ENCODE assay signal across 21 mouse cellular contexts in the genomic region with DNA sequence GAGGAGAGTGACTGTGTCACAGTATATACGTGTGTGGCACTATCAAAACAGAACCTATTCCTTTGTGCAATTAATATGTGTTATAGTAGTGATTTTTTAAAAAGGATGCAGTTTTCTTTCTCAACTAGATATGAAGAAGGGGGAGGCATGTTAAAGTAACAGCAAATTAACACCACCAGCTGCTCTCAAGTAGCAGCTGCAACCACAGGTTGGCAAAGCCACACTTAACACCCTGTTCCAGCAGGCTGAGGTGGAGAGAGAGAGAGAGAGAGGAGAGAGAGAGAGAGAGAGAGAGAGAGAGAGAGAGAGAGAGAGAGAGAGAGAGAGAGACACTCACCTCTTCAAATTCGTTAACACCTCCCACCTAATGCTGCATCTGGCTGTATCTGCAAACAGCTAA. TPM values are rescaled to one million over a fixed set of nuclear protein-coding genes. Genes with fewer than 3 reads are reported as not detected.
DNase-seq lines count a peak whose midpoint lies in the region; ATAC-seq and TF ChIP-seq lines count a peak whose summit lies in the region.
"Had no signal": no experiment of that assay in that cellular context is flagged by ENCODE, and none has a peak within 500 bp of the region (broad histone marks: within the 10 kb centered on the region; RNA-seq: fewer than 3 reads in every experiment).

No protein-coding gene starts in this region.

- WGBS in midbrain, postnatal 0 days: 93% methylated on average over 2 of the region's 2 CpGs

- no peak overlapping the region for H3K4me2 ChIP-seq in midbrain, postnatal 0 days (ENCODE audit: low read depth, low read length, poor library complexity, severe bottlenecking)
- H3K4me2 ChIP-seq: embryonic facial prominence, embryonic 12.5 days; hindbrain, embryonic 12.5 days had no signal

- no peak overlapping the region for H3K9ac ChIP-seq in midbrain, postnatal 0 days (replicated peaks; ENCODE audit: low read length, poor library complexity, severe bottlenecking)
- H3K9ac ChIP-seq: embryonic facial prominence, embryonic 12.5 days; hindbrain, embryonic 12.5 days had no signal

- no peak for ATAC-seq in midbrain, postnatal 0 days (ENCODE audit: low FRiP score)
- ATAC-seq: forebrain, embryonic 16.5 days; hindbrain, postnatal 0 days had no signal

- no peaks in the 10 kb centered on the region for H3K9me3 ChIP-seq in midbrain, postnatal 0 days (ENCODE audit: low read length)
- H3K9me3 ChIP-seq: embryonic facial prominence, embryonic 12.5 days; hindbrain, embryonic 12.5 days had no signal

- no peak overlapping the region for H3K27ac ChIP-seq in midbrain, postnatal 0 days (ENCODE audit: low read depth, low read length)
- H3K27ac ChIP-seq: embryonic facial prominence, embryonic 12.5 days; hindbrain, embryonic 12.5 days; hindbrain, postnatal 0 days had no signal

- no peaks in the 10 kb centered on the region for H3K27me3 ChIP-seq in midbrain, postnatal 0 days (ENCODE audit: insufficient read depth, low read length)
- H3K27me3 ChIP-seq: embryonic facial prominence, embryonic 12.5 days; hindbrain, embryonic 12.5 days had no signal

- intact Hi-C loops in gastrocnemius, postnatal 14 days (cut with DNase I; ENCODE audit: low total_unique reads): no loop called here

- H3K4me1 ChIP-seq in midbrain, postnatal 0 days (ENCODE audit: insufficient read depth, low read length): no peaks in the 10 kb centered on the region
- H3K4me1 ChIP-seq: embryonic facial prominence, embryonic 12.5 days had no signal

- H3K36me3 ChIP-seq in midbrain, postnatal 0 days (ENCODE audit: insufficient read depth, low read length): no peaks in the 10 kb centered on the region
- H3K36me3 ChIP-seq: embryonic facial prominence, embryonic 12.5 days; hindbrain, embryonic 12.5 days had no signal

- peak; percentile 6 for DNase-seq in gastrocnemius, postnatal 14 days
- DNase-seq in gastrocnemius, postnatal 25 days: no peak
- peak; percentile 71 for DNase-seq in thymus, postnatal 0 days (ENCODE audit: low spot score)
- DNase-seq in thymus, postnatal 36 days: peak; percentile 15 to 52
- DNase-seq in midbrain, postnatal 0 days (ENCODE audit: low spot score): no peak
- no peak for DNase-seq in adrenal gland, postnatal 10 days
- no peak for DNase-seq in MN1 (ENCODE audit: low spot score)
- DNase-seq: adrenal gland, adult 2 months; adrenal gland, postnatal 36 days; cerebellum, adult 11-12 months; cerebellum, adult 9-10 months; cerebellum, postnatal 25 days; gastrocnemius, postnatal 36 days; heart, adult 11 months; heart, postnatal 10 days; heart, postnatal 4 days had no signal

- no peak for TF ChIP-seq CTCF in midbrain, postnatal 0 days (IDR thresholded peaks at IDR 0.05)

- no peak overlapping the region for H3K4me3 ChIP-seq in midbrain, postnatal 0 days (ENCODE audit: low read depth, low read length)
- H3K4me3 ChIP-seq: embryonic facial prominence, embryonic 12.5 days; hindbrain, embryonic 12.5 days had no signal

RNA-seq across cellular contexts. Expression of gene F13a1, which starts 28.5 kb away (rescaled TPM):
- 10 to 100 TPM; 16.0 to 17.2 TPM for total RNA-seq in gastrocnemius, postnatal 14 days (2021)
- total RNA-seq in gastrocnemius, postnatal 25 days (2021): 10 to 100 TPM; 10.4 to 17.7 TPM
- polyA plus RNA-seq in thymus, postnatal 0 days (2015; fragmentation: Nextera tagmentation; extraction: Ambion mirVana): 25.3 and 32.3 TPM in 2 replicates
- total RNA-seq in midbrain, postnatal 0 days (2014; rRNA removed): 12.4 and 17.3 TPM in 2 replicates
- 11.3 and 11.5 TPM in 2 replicates for polyA plus RNA-seq in midbrain, postnatal 0 days (2015; fragmentation: Nextera tagmentation; extraction: Ambion mirVana)
- 10 to 100 TPM; 10.7 to 14.5 TPM for total RNA-seq in adrenal gland, postnatal 10 days (2021)
- total RNA-seq: MEL had no signal

Comparison
In these comparisons a context has a peak if more than half of its experiments do, and no peak if none do; other contexts are left out.
1. DNase-seq: peak in gastrocnemius, postnatal 14 days (single experiment), thymus, postnatal 0 days (single experiment) and thymus, postnatal 36 days (2 of 2); none in gastrocnemius, postnatal 25 days (single experiment), midbrain, postnatal 0 days (single experiment), adrenal gland, postnatal 10 days (single experiment) and MN1 (single experiment).